ENCODE assay signal across 8 mouse cellular contexts in genomic region chrX:20364391-20365365, GRCm38 (mm10). TPM values are rescaled to one million over a fixed set of nuclear protein-coding genes. Genes with fewer than 3 reads are reported as not detected.
A peak's percentile ranks its signal among the peaks of the same experiment; 100 is the strongest.
DNase-seq lines count a peak whose midpoint lies in the region; ATAC-seq lines count a peak whose summit lies in the region.

TSS of gene Rp2 (plus strand) at chrX:20364481.

- H3K9ac ChIP-seq in heart, embryonic 15.5 days: peak within 1 kb of the TSS; percentile 73
- peak within 1 kb of the TSS; percentile 70 for H3K9ac ChIP-seq in liver, embryonic 15.5 days
- H3K9ac ChIP-seq in neural tube, embryonic 12.5 days: peak within 1 kb of the TSS; percentile 72

- no peaks in the 10 kb centered on the region for H3K9me3 ChIP-seq in forebrain, embryonic 10.5 days
- no peaks in the 10 kb centered on the region for H3K9me3 ChIP-seq in heart, embryonic 15.5 days (replicated peaks)
- no peaks in the 10 kb centered on the region for H3K9me3 ChIP-seq in liver, embryonic 15.5 days (replicated peaks)
- no peaks in the 10 kb centered on the region for H3K9me3 ChIP-seq in neural tube, embryonic 12.5 days

- peak within 1 kb of the TSS; percentile 66 for H3K4me3 ChIP-seq in forebrain, embryonic 10.5 days
- peak within 1 kb of the TSS; percentile 74 for H3K4me3 ChIP-seq in heart, embryonic 15.5 days
- H3K4me3 ChIP-seq in liver, embryonic 15.5 days (replicated peaks): peak within 1 kb of the TSS; percentile 71
- H3K4me3 ChIP-seq in neural tube, embryonic 12.5 days: peak within 1 kb of the TSS; percentile 57

- no peaks in the 10 kb centered on the region for H3K36me3 ChIP-seq in forebrain, embryonic 10.5 days (replicated peaks)
- H3K36me3 ChIP-seq in heart, embryonic 15.5 days: no peaks in the 10 kb centered on the region
- H3K36me3 ChIP-seq in liver, embryonic 15.5 days (replicated peaks): no peaks in the 10 kb centered on the region
- H3K36me3 ChIP-seq in neural tube, embryonic 12.5 days: no peaks in the 10 kb centered on the region

- H3K4me2 ChIP-seq in heart, embryonic 15.5 days: peak within 1 kb of the TSS; percentile 64
- H3K4me2 ChIP-seq in liver, embryonic 15.5 days: peak within 1 kb of the TSS; percentile 73
- H3K4me2 ChIP-seq in neural tube, embryonic 12.5 days (replicated peaks): peak within 1 kb of the TSS; percentile 58

- peak; percentile 98 for ATAC-seq in heart, embryonic 15.5 days (replicated peaks; ENCODE audit: insufficient number of reproducible peaks, insufficient read depth, low FRiP score, low read depth)
- peak; percentile 99 for ATAC-seq in liver, embryonic 15.5 days (ENCODE audit: insufficient read depth)
- peak; percentile 100 for ATAC-seq in neural tube, embryonic 12.5 days (ENCODE audit: low FRiP score, low read depth)

- H3K27ac ChIP-seq in forebrain, embryonic 10.5 days: peak within 1 kb of the TSS; percentile 89
- peak within 1 kb of the TSS; percentile 81 for H3K27ac ChIP-seq in heart, embryonic 15.5 days
- H3K27ac ChIP-seq in liver, embryonic 15.5 days (replicated peaks): peak within 1 kb of the TSS; percentile 76
- H3K27ac ChIP-seq in neural tube, embryonic 12.5 days: no peak within 1 kb of the TSS

- DNase-seq in CD8-positive naive resting alpha-beta T cell, adult 2 months (ENCODE audit: low read depth in 2 of 2, low spot score in 2 of 2): peak; percentile 59 to 72
- peak; percentile 66 for DNase-seq in c-Kit-positive CD71-negative TER-119-negative erythroid progenitor cells, embryonic 14.5 days (ENCODE audit: low read depth)
- peak; percentile 75 for DNase-seq in forebrain, embryonic 10.5 days (ENCODE audit: extremely low spot score, low spot score)
- peak; percentile 85 to 89 for DNase-seq in kidney, postnatal 36 days
- peak; percentile 80 for DNase-seq in telencephalon, adult 2 months (ENCODE audit: low read depth, low spot score)

- peaks cover 6% of the 10 kb centered on the region for H3K4me1 ChIP-seq in forebrain, embryonic 10.5 days
- H3K4me1 ChIP-seq in heart, embryonic 15.5 days (replicated peaks): no peaks in the 10 kb centered on the region
- peaks cover 3% of the 10 kb centered on the region; the same call in 1 of the 2 replicates for H3K4me1 ChIP-seq in liver, embryonic 15.5 days (replicated peaks)
- no peaks in the 10 kb centered on the region for H3K4me1 ChIP-seq in neural tube, embryonic 12.5 days

- H3K27me3 ChIP-seq in forebrain, embryonic 10.5 days (ENCODE audit: poor library complexity, severe bottlenecking): no peaks in the 10 kb centered on the region
- no peaks in the 10 kb centered on the region for H3K27me3 ChIP-seq in heart, embryonic 15.5 days
- H3K27me3 ChIP-seq in liver, embryonic 15.5 days: no peaks in the 10 kb centered on the region
- no peaks in the 10 kb centered on the region for H3K27me3 ChIP-seq in neural tube, embryonic 12.5 days (replicated peaks)

- 10% methylated on average over 35 of the region's 35 CpGs for WGBS in forebrain, embryonic 10.5 days
- 10% methylated on average over 35 of the region's 35 CpGs for WGBS in heart, embryonic 15.5 days
- 8% methylated on average over 35 of the region's 35 CpGs for WGBS in liver, embryonic 15.5 days (ENCODE audit: insufficient replicate concordance)
- 17% methylated on average over 35 of the region's 35 CpGs for WGBS in neural tube, embryonic 12.5 days

RNA-seq across cellular contexts. Expression of gene Rp2, which starts in this region (rescaled TPM):
- 16.4 and 19.2 TPM in 2 replicates for polyA plus RNA-seq in forebrain, embryonic 10.5 days (2016; fragmentation: Nextera tagmentation; extraction: Ambion mirVana)
- 12.9 and 13.1 TPM in 2 replicates for polyA plus RNA-seq in heart, embryonic 15.5 days (2015; fragmentation: Nextera tagmentation; extraction: Ambion mirVana)
- polyA plus RNA-seq in liver, embryonic 15.5 days (2015; fragmentation: Nextera tagmentation; extraction: Ambion mirVana): 10.1 and 10.8 TPM in 2 replicates
- 17.1 and 19.7 TPM in 2 replicates for polyA plus RNA-seq in neural tube, embryonic 12.5 days (2016; fragmentation: Nextera tagmentation; extraction: Ambion mirVana)
